Mouse (Mus musculus) stomach, embryonic 14.5 days (tissue): ENCODE results near the gene Itpr2. TPM values are rescaled to one million over a fixed set of nuclear protein-coding genes. Genes with fewer than 3 reads are reported as not detected.

ENCODE experiments used
- ATAC-seq: fragments of 200-750 bp; cut with Nextera tagmentation; 2 replicates; pipeline ENCODE4 v1.8.0; 2017; ENCODE audit warnings: low read depth, moderate TSS enrichment; ENCODE audit not compliant: insufficient number of reproducible peaks, insufficient read depth, low FRiP score
- H3K27ac ChIP-seq: fragments of 300-500 bp; sonication (generic); 2 replicates; pipeline ENCODE4 v1.5.1; 2014; ENCODE audit warnings: mild to moderate bottlenecking, low read length, moderate library complexity, mixed read lengths
- H3K27me3 ChIP-seq: fragments of 300-500 bp; sonication (generic); 2 replicates; pipeline ENCODE4 v1.6.1; 2014; ENCODE audit warnings: low read length, control low read depth, mixed read lengths; ENCODE audit not compliant: control insufficient read depth, insufficient read depth
- H3K36me3 ChIP-seq: fragments of 300-500 bp; sonication (generic); 2 replicates; pipeline ENCODE4 v1.6.1; 2014; ENCODE audit warnings: mild to moderate bottlenecking, control low read depth, low read length, moderate library complexity, mixed read lengths; ENCODE audit not compliant: control insufficient read depth, insufficient read depth
- H3K4me1 ChIP-seq: fragments of 300-500 bp; sonication (generic); 2 replicates; pipeline ENCODE4 v1.6.1; 2014; ENCODE audit warnings: low read length, control low read depth, mixed read lengths; ENCODE audit not compliant: control insufficient read depth, insufficient read depth
- H3K4me2 ChIP-seq: fragments of 300-500 bp; sonication (generic); replicated peaks from 2 replicates; pipeline ENCODE4 v1.6.1; 2014; ENCODE audit warnings: low read depth, low read length, control low read depth
- H3K4me3 ChIP-seq: fragments of 300-500 bp; sonication (generic); 2 replicates; pipeline ENCODE4 v1.5.1; 2014; ENCODE audit warnings: low read depth, low read length, control low read depth
- H3K9ac ChIP-seq: fragments of 300-500 bp; sonication (generic); replicated peaks from 2 replicates; pipeline ENCODE4 v1.6.1; 2014; ENCODE audit warnings: low read depth, mild to moderate bottlenecking, control low read depth, low read length, moderate library complexity, mixed read lengths
- H3K9me3 ChIP-seq: fragments of 300-500 bp; sonication (generic); 2 replicates; pipeline ENCODE4 v1.6.1; 2016; ENCODE audit warnings: low read depth, low read length, control low read depth; ENCODE audit not compliant: control insufficient read depth
- WGBS: fragments of 180-500 bp; shearing (Covaris S2); extraction: QIAGEN DNeasy Blood & Tissue Kit; methylation state at CpG from one replicate; pipeline ENCODE4 v1.1.7; 2014; 5-methylcytosine and 5-hydroxymethylcytosine counted together
- polyA plus RNA-seq: library from polyadenylated mRNA; unstranded; fragments of >200 nt; fragmentation: Nextera tagmentation; extraction: Ambion mirVana; gene quantifications from 2 replicates; pipeline ENCODE4 v1.2.1, GENCODE M21; 2014

Gene Itpr2
- polyA plus RNA-seq, 1 experiment from 2014 or later, result 10.0 TPM

- no peak for ATAC-seq
- 77% methylated on average over 4 of the region's 4 CpGs for WGBS
- H3K4me1 ChIP-seq, result no peaks in the 10 kb centered on the region
These were observed 394.7 kb downstream of the Itpr2 start for GRCm38 (mm10) chr6:146107117-146107832.

DNA sequence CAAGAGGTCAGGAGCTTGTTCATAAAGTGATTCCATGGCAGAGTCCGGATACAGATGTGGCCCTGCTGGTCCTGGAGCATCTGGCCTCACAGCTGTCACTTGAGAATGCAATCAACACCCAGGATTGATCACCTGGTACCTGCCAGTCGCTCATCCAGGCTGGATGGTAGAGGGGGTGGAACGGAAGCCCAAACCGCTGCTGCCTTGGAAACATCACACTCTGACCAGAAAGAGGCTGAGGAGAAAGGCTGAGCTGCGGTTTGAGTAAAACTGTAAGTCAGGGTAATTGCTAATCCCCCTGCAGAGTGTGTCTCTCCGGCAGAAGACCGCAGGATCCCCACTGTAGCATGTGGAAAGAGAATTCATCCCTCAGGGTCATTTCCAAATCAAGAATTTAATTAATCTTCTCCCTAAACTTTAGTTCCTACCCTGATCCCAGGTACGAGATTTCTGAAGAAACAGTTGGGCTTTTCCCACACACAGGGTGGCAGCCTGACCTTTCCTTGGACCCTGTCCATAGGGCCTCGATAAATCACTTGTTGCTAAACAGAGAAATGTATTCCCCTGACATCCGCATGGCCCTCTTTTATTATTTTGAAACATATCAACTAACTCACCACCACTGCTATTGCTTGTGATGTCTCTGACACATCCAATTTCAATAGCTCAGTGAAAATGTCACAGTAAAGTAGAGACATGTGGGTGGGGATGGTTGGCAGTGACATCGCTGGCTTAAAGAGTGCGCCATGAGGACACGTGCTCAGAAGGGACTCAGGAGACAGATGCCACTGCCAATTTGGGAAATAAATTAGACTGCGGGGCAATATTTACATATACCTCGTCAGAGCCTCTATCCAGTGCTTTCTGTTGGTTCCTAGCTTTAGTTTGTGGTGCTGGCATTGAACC lies 418.7 kb downstream of the Itpr2 start:
- Histone ChIP-seq H3K9ac (no peak overlapping the region), H3K4me1 (no peaks in the 10 kb centered on the region), H3K36me3 (no peaks in the 10 kb centered on the region), H3K4me3 (no peak overlapping the region), H3K4me2 (no peak overlapping the region), H3K27ac (no peak overlapping the region), H3K9me3 (no peaks in the 10 kb centered on the region), H3K27me3 (no peaks in the 10 kb centered on the region)
- no peak for ATAC-seq
- WGBS, result 50% methylated on average over 15 of the region's 15 CpGs

More at GRCm38 (mm10) chr6:146107117-146107832, 394.7 kb downstream of the Itpr2 start:
- H3K27ac ChIP-seq, result no peak overlapping the region
- H3K27me3 ChIP-seq, result no peaks in the 10 kb centered on the region
- no peak overlapping the region for H3K4me2 ChIP-seq
- no peak overlapping the region for H3K4me3 ChIP-seq
- no peaks in the 10 kb centered on the region for H3K9me3 ChIP-seq
- no peaks in the 10 kb centered on the region for H3K36me3 ChIP-seq
- H3K9ac ChIP-seq, result no peak overlapping the region

DNA sequence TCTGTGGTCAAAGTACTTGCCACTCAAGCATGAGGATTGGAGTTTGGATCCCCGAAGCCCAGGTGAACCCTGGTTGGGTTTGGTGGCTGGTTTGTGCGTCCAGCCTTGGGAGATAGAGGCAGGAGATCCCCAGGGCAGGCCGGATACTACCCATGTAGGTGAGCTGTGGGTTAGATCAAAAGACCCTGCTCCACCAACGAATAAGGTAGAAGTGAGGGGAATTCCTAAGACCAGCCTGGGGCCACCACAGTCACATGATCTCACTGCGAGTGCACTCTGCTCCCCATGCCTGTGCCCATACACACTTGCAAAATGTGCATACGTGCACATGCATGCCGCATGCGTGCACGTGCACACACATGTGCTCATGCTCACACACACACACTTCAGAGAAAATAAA lies 419.5 kb downstream of the Itpr2 start:
- 90% methylated on average over 9 of the region's 9 CpGs for WGBS
- Histone ChIP-seq H3K36me3 (no peaks in the 10 kb centered on the region), H3K27me3 (no peaks in the 10 kb centered on the region), H3K4me1 (no peaks in the 10 kb centered on the region), H3K4me3 (no peak overlapping the region), H3K9ac (no peak overlapping the region), H3K9me3 (no peaks in the 10 kb centered on the region), H3K27ac (no peak overlapping the region), H3K4me2 (no peak overlapping the region)
- ATAC-seq, result no peak

- no peaks in the 10 kb centered on the region for H3K36me3 ChIP-seq
- WGBS, result 89% methylated on average over 8 of the region's 8 CpGs
These were observed 420.4 kb downstream of the Itpr2 start for GRCm38 (mm10) chr6:146081578-146081977.

GRCm38 (mm10) chr6:146080546-146081512 lies 421.2 kb downstream of the Itpr2 start:
- H3K9ac ChIP-seq, result no peak overlapping the region
- ATAC-seq, result no peak; the same call in 1 of the 2 replicates
- no peaks in the 10 kb centered on the region for H3K36me3 ChIP-seq
- H3K4me2 ChIP-seq, result no peak overlapping the region
- no peak overlapping the region for H3K27ac ChIP-seq
- no peaks in the 10 kb centered on the region for H3K4me1 ChIP-seq
- no peaks in the 10 kb centered on the region for H3K27me3 ChIP-seq
- 63% methylated on average over 18 of the region's 18 CpGs for WGBS
- H3K9me3 ChIP-seq, result no peaks in the 10 kb centered on the region; the same call in 1 of the 2 replicates
- no peak overlapping the region for H3K4me3 ChIP-seq

More at GRCm38 (mm10) chr6:146081578-146081977, 420.4 kb downstream of the Itpr2 start:
- H3K27me3 ChIP-seq, result no peaks in the 10 kb centered on the region
- ATAC-seq, result no peak
- no peak overlapping the region for H3K4me3 ChIP-seq
- no peaks in the 10 kb centered on the region for H3K9me3 ChIP-seq
- no peak overlapping the region for H3K27ac ChIP-seq
- no peak overlapping the region for H3K4me2 ChIP-seq
- H3K9ac ChIP-seq, result no peak overlapping the region
- no peaks in the 10 kb centered on the region for H3K4me1 ChIP-seq

DNA sequence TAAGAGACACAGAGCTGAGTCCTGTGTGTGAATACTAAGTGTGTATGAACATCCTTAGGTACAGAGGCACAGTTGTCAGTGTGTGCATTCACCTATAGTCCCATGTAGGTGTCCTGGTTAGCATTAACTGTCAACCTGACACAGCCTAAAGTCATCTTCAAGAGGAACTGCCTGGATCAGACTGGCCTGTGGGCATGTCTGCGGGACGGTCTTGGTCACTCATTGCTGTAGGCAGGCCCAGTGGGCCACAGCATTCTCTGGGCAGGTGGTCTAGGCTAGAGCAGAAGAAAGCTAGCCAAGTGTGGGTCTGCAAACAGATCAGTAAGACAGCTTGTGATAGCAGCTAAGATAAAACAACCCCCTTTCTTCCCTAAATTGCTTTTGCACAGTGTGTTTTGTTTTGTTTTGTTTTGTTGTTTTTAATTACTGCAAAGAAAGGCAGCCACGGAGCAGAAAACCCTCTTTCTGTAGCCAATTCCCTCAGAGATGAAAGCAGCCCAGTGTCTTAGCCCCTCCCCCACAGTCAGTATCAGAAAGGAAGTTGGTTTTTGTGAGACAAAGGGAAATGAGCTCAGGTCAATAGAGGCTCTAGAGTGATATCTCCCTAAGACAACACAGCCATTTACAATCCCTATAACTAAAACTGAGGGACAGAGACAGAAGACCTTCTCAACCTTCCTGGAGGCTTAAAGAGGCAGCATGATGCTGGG lies 422.1 kb downstream of the Itpr2 start:
- Histone ChIP-seq H3K9me3 (no peaks in the 10 kb centered on the region; the same call in 1 of the 2 replicates), H3K27ac (no peak overlapping the region), H3K4me3 (no peak overlapping the region), H3K4me2 (no peak overlapping the region), H3K9ac (no peak overlapping the region), H3K36me3 (no peaks in the 10 kb centered on the region), H3K27me3 (no peaks in the 10 kb centered on the region), H3K4me1 (no peaks in the 10 kb centered on the region)
- ATAC-seq, result no peak
- 58% methylated on average over 3 of the region's 3 CpGs for WGBS

GRCm38 (mm10) chr6:146079261-146079660 lies 422.8 kb downstream of the Itpr2 start:
- Histone ChIP-seq H3K9ac (no peak overlapping the region), H3K27ac (no peak overlapping the region), H3K4me3 (no peak overlapping the region), H3K36me3 (no peaks in the 10 kb centered on the region), H3K9me3 (no peaks in the 10 kb centered on the region; the same call in 1 of the 2 replicates), H3K4me2 (no peak overlapping the region), H3K4me1 (no peaks in the 10 kb centered on the region), H3K27me3 (no peaks in the 10 kb centered on the region)
- WGBS, result 49% methylated on average over 5 of the region's 5 CpGs
- ATAC-seq, result no peak
